Comparison of ENCODE assay signal across 17 mouse cellular contexts in the genomic region with DNA sequence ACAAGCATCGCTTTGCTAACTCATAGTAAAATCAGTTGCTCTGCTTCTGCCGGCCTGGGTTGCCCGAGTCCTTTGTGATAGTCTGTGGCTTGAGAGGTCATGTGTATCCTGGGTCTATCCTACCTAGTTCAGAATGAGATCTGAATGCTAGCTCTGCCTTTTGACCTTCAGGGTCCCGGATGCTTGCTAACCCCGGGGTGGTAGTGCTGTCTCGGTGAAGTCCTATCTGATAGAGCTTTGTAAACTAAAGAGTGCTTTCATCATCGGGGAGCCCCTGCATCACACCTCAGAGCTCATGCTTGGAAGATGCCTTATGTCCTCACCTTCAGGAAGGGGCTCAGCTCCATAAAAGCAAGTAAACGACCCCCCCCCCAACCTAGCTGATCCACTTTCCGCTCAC. TPM values are rescaled to one million over a fixed set of nuclear protein-coding genes. Genes with fewer than 3 reads are reported as not detected.
DNase-seq lines count a peak whose midpoint lies in the region; ATAC-seq and TF ChIP-seq lines count a peak whose summit lies in the region.
"Had no signal": no experiment of that assay in that cellular context is flagged by ENCODE, and none has a peak within 500 bp of the region (broad histone marks: within the 10 kb centered on the region; RNA-seq: fewer than 3 reads in every experiment).

No protein-coding gene starts in this region.

- H3K9me3 ChIP-seq in heart, embryonic 12.5 days (replicated peaks), result no peaks in the 10 kb centered on the region
- H3K9me3 ChIP-seq in kidney, postnatal 0 days (replicated peaks; ENCODE audit: low read length), result no peaks in the 10 kb centered on the region
- H3K9me3 ChIP-seq in kidney, embryonic 14.5 days (ENCODE audit: control insufficient read depth, low read length), result peaks cover 3% of the 10 kb centered on the region

- no peak for DNase-seq in heart, adult 8-10 months (ENCODE audit: low spot score)
- no peak for DNase-seq in kidney, postnatal 0 days (ENCODE audit: low spot score)
- peak; percentile 62 for DNase-seq in CD4-positive, CD25-positive, alpha-beta regulatory T cell, adult 2 months (ENCODE audit: low read depth, low spot score)
- DNase-seq: B cell, adult 2 months; cerebellum, adult 8-10 months; lung, embryonic 14.5 days; midbrain, embryonic 14.5 days; thymus, postnatal 4 days had no signal

- H3K27ac ChIP-seq in heart, embryonic 12.5 days (ENCODE audit: poor library complexity, severe bottlenecking), result peak overlapping the region; percentile 88
- H3K27ac ChIP-seq in kidney, postnatal 0 days, result peak overlapping the region; percentile 64; the same call in 1 of the 2 replicates
- no peak overlapping the region for H3K27ac ChIP-seq in kidney, embryonic 14.5 days (ENCODE audit: low read depth, low read length)
- H3K27ac ChIP-seq: liver, embryonic 12.5 days had no signal

- no peak for ATAC-seq in heart, embryonic 12.5 days (ENCODE audit: insufficient number of reproducible peaks, low FRiP score)
- ATAC-seq in kidney, postnatal 0 days (replicated peaks; ENCODE audit: low FRiP score, low read depth), result no peak
- no peak for ATAC-seq in kidney, embryonic 14.5 days (ENCODE audit: low FRiP score, low TSS enrichment)
- peak; percentile 1 for ATAC-seq in inflammation-experienced regulatory T-cells, adult 6 months
- no peak for ATAC-seq in monocyte, adult 5-6 weeks (replicated peaks; ENCODE audit: insufficient number of reproducible peaks, low FRiP score, low TSS enrichment, poor library complexity, severe bottlenecking)
- ATAC-seq: forebrain, embryonic 16.5 days; hindbrain, embryonic 16.5 days; liver, embryonic 12.5 days had no signal

- H3K36me3 ChIP-seq in heart, embryonic 12.5 days, result peaks cover 91% of the 10 kb centered on the region
- H3K36me3 ChIP-seq in kidney, postnatal 0 days (ENCODE audit: insufficient read depth, low read length), result peaks cover 10% of the 10 kb centered on the region; the same call in 1 of the 2 replicates
- peaks cover 50% of the 10 kb centered on the region for H3K36me3 ChIP-seq in kidney, embryonic 14.5 days (ENCODE audit: control insufficient read depth, insufficient read depth, low read length)

- peak overlapping the region; percentile 20 for H3K4me2 ChIP-seq in heart, embryonic 12.5 days
- no peak overlapping the region for H3K4me2 ChIP-seq in kidney, postnatal 0 days (ENCODE audit: low read length)
- no peak overlapping the region for H3K4me2 ChIP-seq in kidney, embryonic 14.5 days (replicated peaks; ENCODE audit: low read depth, low read length)
- H3K4me2 ChIP-seq: liver, embryonic 12.5 days; lung, embryonic 14.5 days had no signal

- TF ChIP-seq CTCF in kidney, postnatal 0 days (IDR thresholded peaks at IDR 0.05; ENCODE audit: low read depth), result no peak

- peak overlapping the region; percentile 0; the same call in 1 of the 2 replicates for H3K9ac ChIP-seq in heart, embryonic 12.5 days
- no peak overlapping the region for H3K9ac ChIP-seq in kidney, postnatal 0 days (ENCODE audit: low read depth, low read length)
- no peak overlapping the region for H3K9ac ChIP-seq in kidney, embryonic 14.5 days (ENCODE audit: low read depth, low read length)
- H3K9ac ChIP-seq: liver, embryonic 12.5 days; lung, embryonic 14.5 days had no signal

- peaks cover 87% of the 10 kb centered on the region for H3K4me1 ChIP-seq in heart, embryonic 12.5 days (replicated peaks)
- H3K4me1 ChIP-seq in kidney, postnatal 0 days (replicated peaks; ENCODE audit: insufficient read depth, low read length), result peaks cover 13% of the 10 kb centered on the region
- peaks cover 19% of the 10 kb centered on the region for H3K4me1 ChIP-seq in kidney, embryonic 14.5 days (ENCODE audit: control insufficient read depth, insufficient read depth, low read length)

- WGBS in heart, embryonic 12.5 days, result 54% methylated on average over 9 of the region's 9 CpGs
- 56% methylated on average over 9 of the region's 9 CpGs for WGBS in kidney, postnatal 0 days
- WGBS in kidney, embryonic 14.5 days, result 57% methylated on average over 9 of the region's 9 CpGs

- H3K4me3 ChIP-seq in heart, embryonic 12.5 days, result no peak overlapping the region
- no peak overlapping the region for H3K4me3 ChIP-seq in kidney, postnatal 0 days (replicated peaks; ENCODE audit: low read depth, low read length)
- H3K4me3 ChIP-seq in kidney, embryonic 14.5 days (ENCODE audit: low read length), result no peak overlapping the region
- H3K4me3 ChIP-seq: erythroblast, embryonic 14.5 days; layer of hippocampus, adult 2 months; liver, embryonic 12.5 days had no signal

- no peaks in the 10 kb centered on the region for H3K27me3 ChIP-seq in heart, embryonic 12.5 days (replicated peaks)
- no peaks in the 10 kb centered on the region for H3K27me3 ChIP-seq in kidney, postnatal 0 days (ENCODE audit: insufficient read depth, low read length)
- no peaks in the 10 kb centered on the region for H3K27me3 ChIP-seq in kidney, embryonic 14.5 days (ENCODE audit: control insufficient read depth, insufficient read depth, low read length)
- H3K27me3 ChIP-seq: liver, embryonic 12.5 days had no signal

RNA-seq across cellular contexts. Expression of gene Lbh, which starts 19.1 kb away (rescaled TPM):
- 22.6 and 23.7 TPM in 2 replicates for polyA plus RNA-seq in heart, embryonic 12.5 days (2016; fragmentation: Nextera tagmentation; extraction: Ambion mirVana)
- 100 to 1,000 TPM; 352 to 622 (median 508) TPM for total RNA-seq in heart, adult 8-10 months (2022)
- 8.9 and 9.0 TPM in 2 replicates for polyA plus RNA-seq in kidney, postnatal 0 days (2015; fragmentation: Nextera tagmentation; extraction: Ambion mirVana)
- 10.5 and 14.2 TPM in 2 replicates for polyA plus RNA-seq in kidney, embryonic 14.5 days (2014; fragmentation: Nextera tagmentation; extraction: Ambion mirVana)
- polyA plus RNA-seq in inflammation-experienced regulatory T-cells, adult 6 months (2017; shearing (Covaris generic)), result 10 to 100 TPM; 21.0 to 45.8 (median 30.0) TPM
- 71.9 to 97.1 TPM (median 79.5 TPM) in 3 replicates for total RNA-seq in monocyte, adult 5-6 weeks (2017)
